Mouse (Mus musculus): ENCODE data around the gene Yes1. TPM values are rescaled to one million over a fixed set of nuclear protein-coding genes. Genes with fewer than 3 reads are reported as not detected.
A peak's percentile ranks its signal among the peaks of the same experiment; 100 is the strongest.

Gene Yes1
- polyA plus RNA-seq (2015; fragmentation: Nextera tagmentation; extraction: Ambion mirVana) = 20.6 and 23.8 TPM in 2 replicates

DNA sequence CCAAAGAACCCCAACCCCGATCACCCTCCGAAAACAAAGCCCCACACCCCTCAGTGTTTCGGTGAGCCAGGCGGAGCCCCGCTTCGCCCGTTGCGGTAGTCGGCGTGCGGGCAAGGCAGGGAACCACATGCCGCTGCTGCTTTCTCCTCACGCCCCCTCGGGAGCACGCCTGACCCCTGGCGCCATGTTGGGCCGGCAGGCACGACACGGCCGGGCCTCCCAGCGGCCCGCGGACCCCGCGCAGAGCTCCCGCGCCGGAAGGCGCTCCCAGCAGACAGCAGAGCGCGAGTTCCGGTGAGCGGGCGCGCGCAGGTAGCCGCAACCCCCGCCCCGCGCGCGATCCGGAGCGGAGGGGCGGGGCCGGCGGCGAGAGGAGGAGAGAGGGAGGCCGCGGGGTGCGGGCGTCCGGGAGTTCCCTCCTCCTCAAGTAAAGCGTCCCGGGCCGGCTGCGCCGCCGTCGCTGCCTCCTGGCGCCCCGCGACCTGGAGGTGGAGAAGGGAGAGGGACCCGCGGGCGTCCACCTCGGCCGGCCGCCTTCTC lies at the start of gene Yes1:
Gene Yes1 (plus strand): TSS at position 371 of the 540 bp plus-strand sequence.
- WGBS = under 1% methylated on average over 52 of the region's 69 CpGs
- no peaks in the 10 kb centered on the region for H3K27me3 ChIP-seq (replicated peaks; ENCODE audit: control insufficient read depth, insufficient read depth, low read length)

DNA sequence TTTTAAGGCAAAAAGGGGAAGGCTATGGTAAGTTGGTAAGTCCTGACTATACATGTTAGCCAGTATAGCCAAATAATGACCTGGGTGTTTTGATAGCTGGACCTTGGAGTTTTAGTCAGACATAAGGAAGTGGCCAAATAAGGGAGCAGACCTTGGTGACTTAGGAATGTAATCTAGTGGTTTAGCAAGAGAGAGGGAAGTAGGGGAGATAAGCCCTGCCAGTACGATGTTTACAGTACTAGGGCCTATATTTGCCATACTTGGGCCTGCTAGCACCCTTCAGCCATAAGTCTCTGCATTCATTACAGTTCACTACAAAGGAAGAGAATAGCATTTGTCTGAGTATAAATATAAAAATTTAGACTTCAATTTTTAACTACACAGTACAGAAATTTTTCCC lies 46.3 kb upstream of the Yes1 start:
- Histone ChIP-seq H3K4me2 (ENCODE audit: low read length) (no peak overlapping the region), H3K27ac (ENCODE audit: low read length) (no peak overlapping the region), H3K9me3 (ENCODE audit: control insufficient read depth, low read length) (no peaks in the 10 kb centered on the region), H3K4me3 (replicated peaks; ENCODE audit: low read length) (no peak overlapping the region), H3K36me3 (ENCODE audit: control insufficient read depth, insufficient read depth) (no peaks in the 10 kb centered on the region), H3K9ac (replicated peaks; ENCODE audit: low read depth, low read length) (no peak overlapping the region), H3K4me1 (replicated peaks; ENCODE audit: control insufficient read depth, insufficient read depth, low read length) (no peaks in the 10 kb centered on the region), H3K27me3 (replicated peaks; ENCODE audit: control insufficient read depth, insufficient read depth, low read length) (no peaks in the 10 kb centered on the region)
- no peak for ATAC-seq
- 86% methylated on average over 1 of the region's 1 CpGs for WGBS

More for the DNA sequence above, at the start of gene Yes1:
- Histone ChIP-seq H3K4me2 (ENCODE audit: low read length) (peak within 1 kb of the TSS; percentile 98), H3K9me3 (ENCODE audit: control insufficient read depth, low read length) (no peaks in the 10 kb centered on the region), H3K9ac (replicated peaks; ENCODE audit: low read depth, low read length) (peak within 1 kb of the TSS; percentile 98), H3K27ac (ENCODE audit: low read length) (peak within 1 kb of the TSS; percentile 86), H3K4me3 (replicated peaks; ENCODE audit: low read length) (peak within 1 kb of the TSS; percentile 92), H3K36me3 (ENCODE audit: control insufficient read depth, insufficient read depth) (no peaks in the 10 kb centered on the region), H3K4me1 (replicated peaks; ENCODE audit: control insufficient read depth, insufficient read depth, low read length) (peaks cover 17% of the 10 kb centered on the region)
- ATAC-seq = peak; percentile 84

DNA sequence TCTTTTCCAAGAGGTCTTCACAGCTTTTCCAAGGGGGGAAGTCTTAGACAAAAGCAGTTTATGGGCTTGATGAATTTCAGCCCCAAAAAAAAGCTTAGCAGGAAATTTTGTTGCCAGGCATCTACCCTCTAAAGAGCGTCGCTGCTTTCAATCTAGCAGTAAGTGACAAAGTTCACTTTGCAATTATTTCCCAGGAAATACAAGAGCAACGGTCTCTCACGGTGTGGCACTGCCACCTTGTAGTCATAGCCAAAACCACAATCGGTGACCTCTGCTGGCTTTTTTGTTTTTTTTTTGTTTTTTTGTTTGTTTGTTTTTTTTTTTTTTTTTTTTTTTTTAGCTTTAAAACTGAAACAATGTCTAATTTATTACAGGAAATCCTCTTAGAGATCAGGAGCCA lies 39.2 kb upstream of the Yes1 start:
- Histone ChIP-seq H3K4me1 (replicated peaks; ENCODE audit: control insufficient read depth, insufficient read depth, low read length) (no peaks in the 10 kb centered on the region), H3K9me3 (ENCODE audit: control insufficient read depth, low read length) (no peaks in the 10 kb centered on the region), H3K27ac (ENCODE audit: low read length) (no peak overlapping the region), H3K4me3 (replicated peaks; ENCODE audit: low read length) (no peak overlapping the region), H3K9ac (replicated peaks; ENCODE audit: low read depth, low read length) (no peak overlapping the region), H3K4me2 (ENCODE audit: low read length) (no peak overlapping the region), H3K27me3 (replicated peaks; ENCODE audit: control insufficient read depth, insufficient read depth, low read length) (no peaks in the 10 kb centered on the region), H3K36me3 (ENCODE audit: control insufficient read depth, insufficient read depth) (no peaks in the 10 kb centered on the region)
- WGBS = 81% methylated on average over 5 of the region's 5 CpGs
- no peak for ATAC-seq

DNA sequence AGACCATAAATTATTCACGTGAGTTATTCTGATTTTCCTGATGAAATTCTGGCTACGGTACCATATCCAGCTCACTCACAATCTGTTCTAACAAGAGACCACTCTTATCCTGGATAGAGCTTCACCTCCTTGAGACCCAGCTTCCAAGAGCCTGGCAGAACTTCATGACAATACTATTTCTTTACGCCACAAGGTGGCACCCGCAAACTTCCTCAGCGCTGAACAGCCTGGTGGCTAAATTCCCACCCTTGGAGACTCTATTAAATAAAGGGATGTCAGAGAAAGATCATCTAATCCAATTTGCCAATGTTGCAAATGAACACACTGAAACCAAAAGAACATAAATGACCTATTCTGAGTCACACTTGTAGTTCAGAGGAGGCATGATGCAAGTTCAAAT lies 22.8 kb upstream of the Yes1 start:
- Histone ChIP-seq H3K4me2 (ENCODE audit: low read length) (no peak overlapping the region), H3K27me3 (replicated peaks; ENCODE audit: control insufficient read depth, insufficient read depth, low read length) (no peaks in the 10 kb centered on the region), H3K27ac (ENCODE audit: low read length) (no peak overlapping the region), H3K4me1 (replicated peaks; ENCODE audit: control insufficient read depth, insufficient read depth, low read length) (no peaks in the 10 kb centered on the region), H3K4me3 (replicated peaks; ENCODE audit: low read length) (no peak overlapping the region), H3K9me3 (ENCODE audit: control insufficient read depth, low read length) (no peaks in the 10 kb centered on the region), H3K9ac (replicated peaks; ENCODE audit: low read depth, low read length) (no peak overlapping the region), H3K36me3 (ENCODE audit: control insufficient read depth, insufficient read depth) (no peaks in the 10 kb centered on the region)
- WGBS = 14% methylated on average over 5 of the region's 5 CpGs
- 0 out of 2 replicates have a peak, but pooled peaks have one; percentile 45 for ATAC-seq

DNA sequence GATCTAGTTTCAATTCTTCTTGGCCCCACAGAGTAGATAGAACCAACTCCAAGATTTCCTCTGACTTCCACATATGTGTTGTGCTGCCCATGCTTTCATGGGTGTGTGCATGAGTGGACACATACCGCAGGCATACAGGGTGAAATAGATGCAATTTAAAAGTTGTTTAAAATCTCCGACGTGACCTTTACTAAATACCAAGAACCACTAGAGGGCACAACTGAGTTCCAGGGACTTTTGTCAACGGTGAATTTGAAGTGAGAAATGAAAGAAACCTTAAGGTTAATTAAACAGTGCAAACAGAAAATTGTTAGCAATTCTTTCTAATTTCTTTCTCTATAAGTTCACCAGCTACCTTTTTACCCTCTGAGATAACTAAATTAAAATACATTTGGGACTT lies 17.2 kb upstream of the Yes1 start:
- H3K27me3 ChIP-seq (replicated peaks; ENCODE audit: control insufficient read depth, insufficient read depth, low read length) = no peaks in the 10 kb centered on the region
- no peak overlapping the region for H3K27ac ChIP-seq (ENCODE audit: low read length)
- ATAC-seq = no peak
- WGBS = 15% methylated on average over 4 of the region's 4 CpGs
- no peaks in the 10 kb centered on the region for H3K4me1 ChIP-seq (replicated peaks; ENCODE audit: control insufficient read depth, insufficient read depth, low read length)
- no peak overlapping the region for H3K9ac ChIP-seq (replicated peaks; ENCODE audit: low read depth, low read length)
- no peak overlapping the region for H3K4me3 ChIP-seq (replicated peaks; ENCODE audit: low read length)
- no peak overlapping the region for H3K4me2 ChIP-seq (ENCODE audit: low read length)
- no peaks in the 10 kb centered on the region for H3K9me3 ChIP-seq (ENCODE audit: control insufficient read depth, low read length)
- no peaks in the 10 kb centered on the region for H3K36me3 ChIP-seq (ENCODE audit: control insufficient read depth, insufficient read depth)

DNA sequence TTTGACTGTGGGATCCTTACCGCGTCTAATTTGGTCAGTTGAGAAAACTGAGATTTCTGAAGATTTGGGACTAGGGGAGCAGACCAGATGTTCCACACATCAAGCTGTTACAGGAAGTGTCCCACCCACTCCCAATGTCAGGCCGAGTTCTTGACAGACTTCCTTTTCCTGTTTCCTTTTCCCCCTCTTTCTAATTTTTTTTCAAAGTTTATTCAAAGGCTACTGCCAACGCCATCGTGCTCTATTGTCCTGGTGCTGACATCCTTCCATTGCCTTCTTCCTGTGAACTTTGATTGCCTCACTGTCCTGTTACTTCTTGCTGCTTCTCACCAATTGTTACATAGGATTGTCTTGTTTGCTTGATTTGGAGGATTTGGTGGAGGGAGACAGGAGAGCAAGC lies 16.6 kb upstream of the Yes1 start:
- Histone ChIP-seq H3K4me2 (ENCODE audit: low read length) (no peak overlapping the region), H3K27ac (ENCODE audit: low read length) (no peak overlapping the region), H3K36me3 (ENCODE audit: control insufficient read depth, insufficient read depth) (no peaks in the 10 kb centered on the region), H3K9me3 (ENCODE audit: control insufficient read depth, low read length) (no peaks in the 10 kb centered on the region), H3K9ac (replicated peaks; ENCODE audit: low read depth, low read length) (no peak overlapping the region), H3K4me1 (replicated peaks; ENCODE audit: control insufficient read depth, insufficient read depth, low read length) (no peaks in the 10 kb centered on the region), H3K27me3 (replicated peaks; ENCODE audit: control insufficient read depth, insufficient read depth, low read length) (no peaks in the 10 kb centered on the region), H3K4me3 (replicated peaks; ENCODE audit: low read length) (no peak overlapping the region)
- ATAC-seq = no peak
- 81% methylated on average over 5 of the region's 5 CpGs for WGBS

DNA sequence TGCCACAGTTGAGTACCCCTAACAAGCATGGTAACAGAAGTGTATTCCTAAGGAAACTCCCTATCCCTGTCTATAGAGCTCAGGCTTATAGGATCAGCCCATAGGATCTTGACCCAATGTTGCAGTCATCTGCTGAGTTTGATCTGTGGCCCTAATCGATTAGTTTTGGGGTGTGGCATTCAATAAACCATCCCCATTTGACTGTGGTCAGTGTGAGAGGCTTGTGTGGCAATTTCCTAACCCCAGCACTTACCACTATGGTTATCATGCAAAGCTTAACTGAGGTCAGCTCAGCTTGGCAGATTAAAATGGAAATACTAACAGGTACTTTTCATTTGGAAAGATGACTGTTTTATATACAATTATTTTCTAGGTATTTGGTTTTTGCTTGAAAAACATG lies 5.1 kb upstream of the Yes1 start:
- Histone ChIP-seq H3K4me3 (replicated peaks; ENCODE audit: low read length) (no peak overlapping the region), H3K9me3 (ENCODE audit: control insufficient read depth, low read length) (no peaks in the 10 kb centered on the region)
- 74% methylated on average over 1 of the region's 1 CpGs for WGBS

DNA sequence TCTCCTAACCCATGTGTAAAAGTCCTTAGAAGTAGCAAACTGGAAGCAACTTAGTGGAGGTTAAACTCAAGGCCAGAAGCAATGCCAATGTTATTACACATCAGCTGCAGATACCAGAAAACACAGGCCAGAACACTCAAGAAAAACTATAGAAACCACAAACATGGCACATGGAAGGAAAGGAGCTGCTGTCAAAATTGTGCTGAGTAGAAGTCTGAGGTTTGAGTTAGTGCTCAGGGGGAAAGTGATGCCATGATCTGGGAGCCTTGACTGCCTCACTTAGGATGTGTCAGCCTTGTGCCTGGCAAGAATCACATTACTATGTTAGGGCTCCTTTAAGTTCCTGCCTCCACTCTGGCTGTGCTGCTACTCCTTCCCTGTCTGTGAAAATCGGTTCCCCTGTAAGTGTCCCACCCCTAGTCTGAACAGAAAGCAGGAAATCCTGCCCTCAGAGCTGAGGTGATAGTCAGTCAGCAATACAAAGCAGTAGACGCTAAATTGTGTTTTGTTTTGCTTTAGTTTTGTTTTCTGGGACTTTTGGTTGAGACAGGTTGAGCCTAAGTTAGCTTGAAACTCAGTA lies 3.1 kb upstream of the Yes1 start:
- ATAC-seq = no peak
- Histone ChIP-seq H3K9me3 (ENCODE audit: control insufficient read depth, low read length) (no peaks in the 10 kb centered on the region), H3K4me1 (replicated peaks; ENCODE audit: control insufficient read depth, insufficient read depth, low read length) (peaks cover 3% of the 10 kb centered on the region; the same call in 1 of the 2 replicates), H3K36me3 (ENCODE audit: control insufficient read depth, insufficient read depth) (no peaks in the 10 kb centered on the region), H3K4me2 (ENCODE audit: low read length) (no peak overlapping the region), H3K27ac (ENCODE audit: low read length) (no peak overlapping the region), H3K4me3 (replicated peaks; ENCODE audit: low read length) (no peak overlapping the region), H3K9ac (replicated peaks; ENCODE audit: low read depth, low read length) (no peak overlapping the region), H3K27me3 (replicated peaks; ENCODE audit: control insufficient read depth, insufficient read depth, low read length) (no peaks in the 10 kb centered on the region)
- WGBS = 53% methylated on average over 2 of the region's 2 CpGs

More for the DNA sequence above, 5.1 kb upstream of the Yes1 start:
- Histone ChIP-seq H3K27me3 (replicated peaks; ENCODE audit: control insufficient read depth, insufficient read depth, low read length) (no peaks in the 10 kb centered on the region), H3K27ac (ENCODE audit: low read length) (no peak overlapping the region), H3K4me2 (ENCODE audit: low read length) (no peak overlapping the region), H3K4me1 (replicated peaks; ENCODE audit: control insufficient read depth, insufficient read depth, low read length) (no peaks in the 10 kb centered on the region; the same call in 1 of the 2 replicates), H3K9ac (replicated peaks; ENCODE audit: low read depth, low read length) (no peak overlapping the region), H3K36me3 (ENCODE audit: control insufficient read depth, insufficient read depth) (no peaks in the 10 kb centered on the region)
- no peak for ATAC-seq

DNA sequence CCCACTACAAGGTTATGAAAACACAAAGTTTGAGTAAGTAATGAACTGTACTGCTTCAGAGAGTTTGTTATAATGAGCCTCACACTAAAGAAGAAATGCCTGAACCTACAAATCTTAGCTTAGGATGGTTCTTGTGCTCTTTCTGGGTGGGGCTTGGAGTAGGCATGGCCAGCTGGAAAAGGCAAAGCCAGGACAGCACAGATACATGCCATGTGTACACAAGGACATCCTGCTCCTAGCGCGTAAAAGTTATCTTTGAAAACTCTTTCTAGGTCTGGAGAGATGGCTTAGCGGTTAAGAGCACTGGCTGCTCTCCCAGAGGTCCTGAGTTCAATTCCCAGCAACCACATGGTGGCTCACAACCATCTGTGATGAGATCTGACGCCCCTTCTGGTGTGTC lies 2.5 kb upstream of the Yes1 start:
- Histone ChIP-seq H3K4me2 (ENCODE audit: low read length) (no peak overlapping the region), H3K4me3 (replicated peaks; ENCODE audit: low read length) (no peak overlapping the region), H3K27me3 (replicated peaks; ENCODE audit: control insufficient read depth, insufficient read depth, low read length) (no peaks in the 10 kb centered on the region), H3K36me3 (ENCODE audit: control insufficient read depth, insufficient read depth) (no peaks in the 10 kb centered on the region), H3K4me1 (replicated peaks; ENCODE audit: control insufficient read depth, insufficient read depth, low read length) (peaks cover 3% of the 10 kb centered on the region; the same call in 1 of the 2 replicates), H3K9me3 (ENCODE audit: control insufficient read depth, low read length) (no peaks in the 10 kb centered on the region), H3K27ac (ENCODE audit: low read length) (no peak overlapping the region), H3K9ac (replicated peaks; ENCODE audit: low read depth, low read length) (no peak overlapping the region)
- WGBS = 87% methylated on average over 4 of the region's 4 CpGs
- no peak for ATAC-seq

All from forebrain, embryonic 16.5 days (tissue).